Mouse (Mus musculus) spleen, postnatal 36 days (tissue): ENCODE results near the gene 4930519G04Rik.
A peak's percentile ranks its signal among the peaks of the same experiment; 100 is the strongest.
"Not testable (repeated sequence)": the region's sequence is repeated elsewhere in the genome, so short reads cannot be mapped to it uniquely, and the experiment has no call there.

ENCODE experiments used
- DNase-seq, 2 experiments: peaks; one replicate each; pipeline ENCODE4 v3.0.0; 2022; ENCODE audit warnings: low spot score in 2 of 2, mixed read lengths in 1 of 2

Gene 4930519G04Rik

GRCm38 (mm10) chr5:114913686-114914085, 60.2 kb downstream of the 4930519G04Rik start:
- DNase-seq, result no peak

GRCm38 (mm10) chr5:114914855-114915254, 61.4 kb downstream of the 4930519G04Rik start:
- no peak for DNase-seq

GRCm38 (mm10) chr5:114915854-114916253, 62.4 kb downstream of the 4930519G04Rik start:
- DNase-seq, result no peak

DNA sequence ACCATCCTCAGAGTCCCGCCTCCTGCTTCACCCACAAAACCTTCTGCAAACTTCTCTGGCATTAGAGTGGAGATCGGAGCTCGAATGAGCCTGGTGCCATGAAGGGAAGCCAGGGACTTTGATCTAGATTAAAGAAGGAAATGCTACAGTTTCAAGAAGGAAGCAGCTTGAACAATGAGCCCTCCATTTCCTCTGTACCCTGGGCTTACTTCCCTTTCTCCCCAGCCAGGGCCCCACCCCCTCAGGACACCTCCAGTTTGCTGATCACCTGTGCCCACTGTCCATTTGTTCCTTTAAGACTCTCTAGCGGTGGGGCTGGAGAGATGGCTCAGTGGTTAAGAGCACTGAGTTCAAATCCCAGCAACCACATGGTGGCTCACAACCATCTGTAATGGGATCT, 63.3 kb downstream of the 4930519G04Rik start:
- DNase-seq, result peak; percentile 70 to 75

DNA sequence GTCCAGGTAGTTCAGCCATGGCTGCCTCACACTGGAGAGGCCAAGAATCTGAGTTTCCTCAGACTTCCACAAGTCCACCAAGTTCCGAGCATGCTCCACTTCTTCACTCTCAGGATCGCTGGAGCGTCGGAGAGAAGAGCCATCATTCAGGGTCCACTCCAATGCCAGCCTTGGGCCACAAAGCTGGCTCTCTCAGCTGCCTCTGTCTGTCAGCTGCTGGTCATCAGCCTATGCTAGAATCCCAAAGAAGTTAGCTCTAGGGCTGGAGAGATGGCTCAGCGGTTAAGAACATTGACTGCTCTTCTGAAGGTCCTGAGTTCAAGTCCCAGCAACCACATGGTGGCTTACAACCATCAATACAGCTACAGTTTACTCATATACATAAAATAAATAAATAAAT, 63.9 kb downstream of the 4930519G04Rik start:
- DNase-seq, result not testable (repeated sequence)

DNA sequence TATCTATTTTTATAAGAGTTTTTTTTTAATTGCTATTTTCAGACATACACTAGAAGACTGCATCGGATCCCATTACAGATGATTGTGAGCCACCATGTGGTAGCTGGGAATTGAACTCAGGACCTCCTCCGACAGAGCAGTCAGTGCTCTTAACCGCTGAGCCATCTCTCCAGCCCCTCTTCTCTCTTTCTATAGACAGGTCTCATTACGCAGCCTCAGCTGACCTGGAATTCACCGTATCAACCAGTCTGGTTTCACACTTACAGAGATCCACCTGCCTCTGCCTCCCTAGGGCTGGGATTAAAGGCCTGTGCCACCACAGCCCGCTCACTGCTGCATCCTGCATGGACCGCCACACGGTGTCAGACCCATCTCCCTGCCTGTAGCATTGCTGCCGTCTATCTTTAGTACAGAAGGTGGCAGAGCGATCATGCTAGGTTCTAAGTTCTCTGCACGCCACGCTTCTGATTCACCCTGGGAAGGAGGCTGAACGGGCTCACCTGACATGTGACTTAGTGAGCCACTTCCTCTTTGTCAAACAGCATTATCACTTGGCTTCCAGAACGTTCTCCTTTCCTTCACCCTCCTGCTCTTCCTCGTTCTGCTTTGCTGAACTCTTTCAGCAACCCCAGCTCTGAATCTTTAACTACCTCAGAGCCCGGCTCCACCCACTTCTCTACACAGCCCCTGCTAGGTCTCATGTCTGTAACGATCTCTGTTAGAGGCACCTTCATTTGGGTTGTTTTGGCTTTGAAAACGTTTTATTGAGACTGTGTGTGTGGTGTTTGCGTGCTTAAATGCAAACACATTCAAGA, 68.3 kb downstream of the 4930519G04Rik start:
- DNase-seq, result peak; percentile 86 to 87

GRCm38 (mm10) chr5:114922366-114922731, 68.9 kb downstream of the 4930519G04Rik start:
- DNase-seq, result no peak

- peak; percentile 56 to 72 for DNase-seq
These were observed 69.6 kb downstream of the 4930519G04Rik start, which contains the start of gene Oasl1 for GRCm38 (mm10) chr5:114922998-114923473. TSS of gene Oasl1 (plus strand) at chr5:114923240.

GRCm38 (mm10) chr5:114926153-114926684, 72.8 kb downstream of the 4930519G04Rik start:
- DNase-seq, result no peak

DNA sequence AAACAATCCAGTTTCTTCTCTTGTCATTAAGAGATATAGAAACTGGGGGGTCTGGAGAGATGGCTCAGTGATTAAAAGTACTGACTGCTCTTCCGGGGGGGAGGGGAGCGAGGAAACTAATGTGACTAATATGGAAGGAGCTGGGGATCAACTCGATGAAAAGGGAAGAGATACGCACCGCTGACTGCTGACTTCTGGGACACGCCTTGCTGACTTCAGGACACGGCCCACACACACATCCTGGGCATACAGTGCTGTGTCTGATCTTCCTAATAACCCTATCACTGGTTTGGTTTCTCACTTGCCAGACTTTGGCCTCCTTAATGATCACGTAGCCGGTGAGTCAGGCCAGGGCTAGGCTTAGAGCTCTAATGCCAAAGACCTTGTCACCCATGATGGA, 73.3 kb downstream of the 4930519G04Rik start:
- DNase-seq, result no peak

- DNase-seq, result no peak
These were observed 78.2 kb downstream of the 4930519G04Rik start for GRCm38 (mm10) chr5:114931626-114932025.

GRCm38 (mm10) chr5:114933206-114933605, 79.7 kb downstream of the 4930519G04Rik start:
- no peak for DNase-seq
